Mouse (Mus musculus) MEL (cell line): ENCODE measurements around the gene Rcl1. TPM values are rescaled to one million over a fixed set of nuclear protein-coding genes. Genes with fewer than 3 reads are reported as not detected.

ENCODE experiments used
- DNase-seq: peaks from one replicate; pipeline ENCODE4 v3.0.0; 2011; ENCODE audit warnings: low read depth, low spot score
- H3K27ac ChIP-seq: 2 replicates; pipeline ENCODE4 v1.5.1; 2012; ENCODE audit warnings: low read depth, mild to moderate bottlenecking, control low read depth, low read length, moderate library complexity; ENCODE audit not compliant: control insufficient read depth
- H3K27me3 ChIP-seq, 2 experiments: fragments of 150-350 bp in 1 of 2; sonication (generic) in 1 of 2; 2 replicates each; pipeline ENCODE4 v1.6.1; 2012; ENCODE audit warnings: low read length in 2 of 2, mild to moderate bottlenecking in 2 of 2, improper control_type of control experiment in 1 of 2, moderate library complexity in 1 of 2; ENCODE audit not compliant: insufficient read depth in 2 of 2, control insufficient read depth in 1 of 2
- H3K36me3 ChIP-seq, 2 experiments: 2 replicates each; pipeline ENCODE4 v1.6.1; 2012 to 2014; ENCODE audit warnings: low read length in 2 of 2, improper control_type of control experiment in 1 of 2, inconsistent platforms in 1 of 2, mild to moderate bottlenecking in 1 of 2; ENCODE audit not compliant: insufficient read depth in 2 of 2, control insufficient read depth in 1 of 2
- H3K4me1 ChIP-seq, 2 experiments: fragments of 150-350 bp in 1 of 2; sonication (generic) in 1 of 2; 2 replicates each; pipeline ENCODE4 v1.6.1; 2012; ENCODE audit warnings: low read length in 2 of 2, improper control_type of control experiment in 1 of 2, mild to moderate bottlenecking in 1 of 2; ENCODE audit not compliant: insufficient read depth in 2 of 2, control insufficient read depth in 1 of 2
- H3K4me3 ChIP-seq, 2 experiments: fragments of 150-350 bp in 1 of 2; sonication (generic) in 1 of 2; 2 replicates each; pipeline ENCODE4 v1.5.1; 2012; ENCODE audit warnings: low read depth in 2 of 2, low read length in 2 of 2, mild to moderate bottlenecking in 2 of 2, moderate library complexity in 2 of 2, control low read depth in 1 of 2, improper control_type of control experiment in 1 of 2; ENCODE audit not compliant: control insufficient read depth in 1 of 2, insufficient read depth in 1 of 2
- H3K79me2 ChIP-seq: 2 replicates; pipeline ENCODE4 v1.6.1; 2012; ENCODE audit warnings: mild to moderate bottlenecking, low read length, moderate library complexity; ENCODE audit not compliant: control insufficient read depth, poor library complexity, insufficient read depth
- H3K9ac ChIP-seq: 2 replicates; pipeline ENCODE4 v1.6.1; 2012; ENCODE audit warnings: low read depth, mild to moderate bottlenecking, control low read depth, low read length, moderate library complexity; ENCODE audit not compliant: control insufficient read depth, poor library complexity, severe bottlenecking
- H3K9me3 ChIP-seq: fragments of 150-350 bp; sonication (generic); replicated peaks from 2 replicates; pipeline ENCODE4 v1.6.1; 2012; ENCODE audit warnings: mild to moderate bottlenecking, low read length, improper control_type of control experiment, moderate library complexity; ENCODE audit not compliant: insufficient read depth
- CHD2 ChIP-seq: IDR thresholded peaks from 2 replicates; pipeline ENCODE4 v1.6.1; 2011; ENCODE audit warnings: low read length, improper control_type of control experiment
- CTCF ChIP-seq, 3 experiments: IDR thresholded peaks in 2 of 3; conservative IDR thresholded peaks in 1 of 3; 2 replicates each; pipeline ENCODE4 v1.5.1; 2011 to 2012; ENCODE audit warnings: low read length in 3 of 3, low read depth in 2 of 3, mild to moderate bottlenecking in 2 of 3, improper control_type of control experiment in 1 of 3, inconsistent platforms in 1 of 3, mixed read lengths in 1 of 3, moderate library complexity in 1 of 3; ENCODE audit not compliant: control insufficient read depth in 1 of 3, insufficient read depth in 1 of 3, poor library complexity in 1 of 3, severe bottlenecking in 1 of 3
- ETS1 ChIP-seq: IDR thresholded peaks from 2 replicates; pipeline ENCODE4 v1.6.1; 2012; ENCODE audit warnings: low read depth, mild to moderate bottlenecking, inconsistent platforms, low read length, improper control_type of control experiment, moderate library complexity
- GABPA ChIP-seq: IDR thresholded peaks from 2 replicates; pipeline ENCODE4 v1.6.1; 2012; ENCODE audit warnings: low read depth, mild to moderate bottlenecking, inconsistent platforms, low read length, improper control_type of control experiment, moderate library complexity
- MAZ ChIP-seq: IDR thresholded peaks from 2 replicates; pipeline ENCODE4 v1.6.1; 2012; ENCODE audit warnings: low read depth, mild to moderate bottlenecking, inconsistent platforms, low read length, improper control_type of control experiment
- MEF2A ChIP-seq: IDR thresholded peaks from 2 replicates; pipeline ENCODE4 v1.6.1; 2014; ENCODE audit warnings: low read depth, mild to moderate bottlenecking, inconsistent platforms, low read length, improper control_type of control experiment; ENCODE audit not compliant: poor library complexity, insufficient replicate concordance, severe bottlenecking; ENCODE audit errors: extremely low read depth
- MYB ChIP-seq: IDR thresholded peaks from 2 replicates; pipeline ENCODE4 v1.6.1; 2011; ENCODE audit warnings: mild to moderate bottlenecking, low read depth, low read length, improper control_type of control experiment
- MYC ChIP-seq: IDR thresholded peaks from 2 replicates; pipeline ENCODE4 v1.6.1; 2011; ENCODE audit warnings: low read depth, mild to moderate bottlenecking, low read length, improper control_type of control experiment, moderate library complexity
- NRF1 ChIP-seq: IDR thresholded peaks from 2 replicates; pipeline ENCODE4 v1.6.1; 2014; ENCODE audit warnings: low read depth, mild to moderate bottlenecking, inconsistent platforms, low read length, improper control_type of control experiment, moderate library complexity; ENCODE audit not compliant: poor library complexity, insufficient read depth, severe bottlenecking
- POLR2AphosphoS2 ChIP-seq: IDR thresholded peaks from 2 replicates; pipeline ENCODE4 v1.6.1; 2011; ENCODE audit warnings: low read length, improper control_type of control experiment
- RAD21 ChIP-seq: IDR thresholded peaks from 2 replicates; pipeline ENCODE4 v1.6.1; 2011; ENCODE audit warnings: mild to moderate bottlenecking, low read depth, low read length, improper control_type of control experiment
- RCOR1 ChIP-seq: IDR thresholded peaks from 2 replicates; pipeline ENCODE4 v1.6.1; 2012; ENCODE audit warnings: low read depth, mild to moderate bottlenecking, inconsistent platforms, low read length, improper control_type of control experiment
- TCF12 ChIP-seq: IDR thresholded peaks from 2 replicates; pipeline ENCODE4 v1.6.1; 2014; ENCODE audit warnings: low read depth, mild to moderate bottlenecking, inconsistent platforms, low read length, improper control_type of control experiment, moderate library complexity
- USF2 ChIP-seq, 2 experiments: IDR thresholded peaks; 2 replicates each; pipeline ENCODE4 v1.6.1; 2011 to 2012; ENCODE audit warnings: improper control_type of control experiment in 2 of 2, low read length in 2 of 2, borderline replicate concordance in 1 of 2, inconsistent platforms in 1 of 2, low read depth in 1 of 2, mild to moderate bottlenecking in 1 of 2; ENCODE audit not compliant: insufficient read depth in 1 of 2
- ZKSCAN1 ChIP-seq: IDR thresholded peaks from 2 replicates; pipeline ENCODE4 v1.6.1; 2012; ENCODE audit warnings: low read depth, mild to moderate bottlenecking, inconsistent platforms, low read length, improper control_type of control experiment, moderate library complexity
- ZMIZ1 ChIP-seq: IDR thresholded peaks from 2 replicates; pipeline ENCODE4 v1.6.1; 2012; ENCODE audit warnings: low read depth, mild to moderate bottlenecking, inconsistent platforms, low read length, improper control_type of control experiment, moderate library complexity
- polyA plus RNA-seq, 2 experiments: library from polyadenylated mRNA; stranded (reverse) in 1 of 2; unstranded in 1 of 2; fragments of >175 nt in 1 of 2; fragments of >200 nt in 1 of 2; gene quantifications; 2 replicates each; pipeline versions ENCODE4 v1.2.1 to v1.2.4; 2012; ENCODE audit warnings: low replicate concordance in 2 of 2, low read depth in 1 of 2; ENCODE audit not compliant: insufficient read length in 2 of 2, insufficient read depth in 1 of 2, missing spikeins in 1 of 2
- total RNA-seq: library from RNA; depleted of rRNA; stranded (reverse); fragments of 300-350 nt; gene quantifications from 2 replicates; pipeline ENCODE4 v1.2.3, GENCODE M21; 2012

Rcl1 gene
- total and polyA plus RNA-seq, 3 experiments, result 86.4 to 122 TPM; not detected in 1

DNA sequence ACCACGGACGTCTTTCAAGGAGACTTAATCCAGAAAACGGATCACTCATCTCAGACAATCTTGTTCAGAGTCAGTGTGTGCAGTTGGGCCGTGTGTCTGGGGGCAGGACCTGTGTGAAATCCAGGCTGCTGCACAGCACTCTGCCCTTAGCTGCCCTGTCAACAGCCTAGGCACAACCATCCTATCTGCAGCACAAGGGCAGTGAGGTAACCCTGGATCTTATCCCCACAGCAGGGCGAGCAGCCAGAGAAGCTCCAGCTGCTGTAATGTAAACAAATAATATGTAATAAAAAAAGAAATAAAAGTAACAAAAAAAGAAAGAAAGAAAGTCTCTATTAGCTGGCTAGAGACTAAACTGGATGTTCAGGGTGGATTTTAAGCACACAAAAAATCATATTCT, 32.0 kb upstream of the Rcl1 start:
- Histone ChIP-seq H3K4me3 (no peak overlapping the region), H3K9ac (no peak overlapping the region)

DNA sequence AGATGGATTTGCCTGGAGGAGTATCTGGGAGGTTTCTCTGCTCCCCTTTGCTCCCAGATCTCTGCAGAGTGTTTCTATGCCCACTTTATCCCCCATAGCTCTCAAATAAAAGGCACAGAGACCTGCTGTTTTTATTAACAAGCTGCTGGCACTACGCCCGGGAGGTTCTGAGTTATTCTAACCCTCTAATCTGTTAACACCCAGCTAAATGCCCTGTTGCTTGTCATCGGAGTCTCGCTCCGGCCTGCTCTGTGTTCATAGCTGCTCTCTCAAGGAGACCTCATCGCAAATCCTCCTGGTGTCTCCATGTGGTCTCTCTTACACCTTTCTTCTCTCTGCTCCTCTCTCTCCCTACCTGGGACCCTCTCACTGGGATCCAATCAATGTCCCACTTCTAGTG, 26.4 kb upstream of the Rcl1 start:
- Histone ChIP-seq H3K9me3 (no peaks in the 10 kb centered on the region), H3K4me3 (no peak overlapping the region), H3K36me3 (no peaks in the 10 kb centered on the region), H3K4me1 (0 out of 4 replicates have a peak, but pooled peaks cover 0 to 1% of the 10 kb centered on the region in 2 experiments), H3K79me2 (no peaks in the 10 kb centered on the region), H3K27me3 (no peaks in the 10 kb centered on the region), H3K9ac (no peak overlapping the region), H3K27ac (no peak overlapping the region)
- DNase-seq, result no peak
- TF ChIP-seq MEF2A (no peak), MYC (no peak), MYB (no peak), ETS1 (no peak), POLR2AphosphoS2 (no peak), CTCF (IDR thresholded peaks at IDR 0.05 in 2 of 3, conservative IDR thresholded peaks at IDR 0.05 in 1 of 3; ENCODE audit: control insufficient read depth in 1 of 3, insufficient read depth in 1 of 3, low read depth in 2 of 3, low read length in 3 of 3, poor library complexity in 1 of 3, severe bottlenecking in 1 of 3) (no peak), CHD2 (no peak), USF2 (IDR thresholded peaks at IDR 0.05; ENCODE audit: borderline replicate concordance in 1 of 2, insufficient read depth in 1 of 2, low read depth in 1 of 2, low read length in 2 of 2) (no peak), ZKSCAN1 (no peak), ZMIZ1 (no peak), NRF1 (no peak), MAZ (no peak), GABPA (no peak), RAD21 (no peak), RCOR1 (no peak)

More for the DNA sequence above, 32.0 kb upstream of the Rcl1 start:
- Histone ChIP-seq H3K4me1 (peaks cover 2 to 18% of the 10 kb centered on the region in 2 experiments; a peak in 3 of 4 replicates), H3K79me2 (no peaks in the 10 kb centered on the region; the same call in 1 of the 2 replicates), H3K36me3 (peaks cover 0 to 19% of the 10 kb centered on the region in 2 experiments; a peak in 2 of 4 replicates), H3K9me3 (no peaks in the 10 kb centered on the region), H3K27me3 (no peaks in the 10 kb centered on the region), H3K27ac (no peak overlapping the region)
- TF ChIP-seq ETS1 (peak; percentile 64), TCF12 (no peak)
- no peak for DNase-seq
